Mouse (Mus musculus): Measurements from ENCODE around the gene Dnajb14. TPM values are rescaled to one million over a fixed set of nuclear protein-coding genes. Genes with fewer than 3 reads are reported as not detected.
A peak's percentile ranks its signal among the peaks of the same experiment; 100 is the strongest.

The Dnajb14 gene
- polyA plus RNA-seq, 1 experiment: 55.8 TPM

DNA sequence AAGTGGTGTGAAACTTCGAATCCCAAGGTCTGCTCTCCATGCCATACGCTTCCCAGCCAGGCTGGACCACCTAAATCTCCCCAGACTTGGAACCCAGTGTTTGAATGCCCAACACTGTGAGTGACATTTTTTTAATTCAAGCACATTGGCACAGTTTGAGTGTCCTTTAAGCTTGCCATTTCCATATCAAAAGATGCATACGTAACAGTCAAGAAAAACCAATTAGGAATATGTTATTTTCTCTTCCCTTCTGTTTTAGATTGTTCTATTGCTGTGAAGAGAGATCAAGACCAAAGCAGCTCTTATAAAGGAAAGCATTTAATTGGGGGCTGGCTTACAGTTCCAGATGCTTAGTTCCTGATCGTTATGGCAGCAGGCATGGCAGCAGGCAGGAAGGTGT lies 6.0 kb upstream of the Dnajb14 start:
- Histone ChIP-seq H3K4me1 (ENCODE audit: control insufficient read depth, insufficient read depth, low read length) (no peaks in the 10 kb centered on the region), H3K27ac (ENCODE audit: insufficient read depth, low read depth, low read length) (no peak overlapping the region), H3K4me3 (ENCODE audit: insufficient read depth, low read length) (no peak overlapping the region)
- no peak for TF ChIP-seq POLR2A (IDR thresholded peaks at IDR 0.05; ENCODE audit: borderline replicate concordance, low read depth, low read length)
- no peak for TF ChIP-seq CTCF (IDR thresholded peaks at IDR 0.05; ENCODE audit: low read depth, low read length)

GRCm38 (mm10) chr3:137862600-137862999 lies 4.9 kb upstream of the Dnajb14 start:
- no peak overlapping the region for H3K27ac ChIP-seq (ENCODE audit: insufficient read depth, low read depth, low read length)
- H3K4me3 ChIP-seq (ENCODE audit: insufficient read depth, low read length): no peak overlapping the region
- no peaks in the 10 kb centered on the region for H3K4me1 ChIP-seq (ENCODE audit: control insufficient read depth, insufficient read depth, low read length)
- TF ChIP-seq POLR2A (IDR thresholded peaks at IDR 0.05; ENCODE audit: borderline replicate concordance, low read depth, low read length): no peak
- TF ChIP-seq CTCF (IDR thresholded peaks at IDR 0.05; ENCODE audit: low read depth, low read length): no peak

DNA sequence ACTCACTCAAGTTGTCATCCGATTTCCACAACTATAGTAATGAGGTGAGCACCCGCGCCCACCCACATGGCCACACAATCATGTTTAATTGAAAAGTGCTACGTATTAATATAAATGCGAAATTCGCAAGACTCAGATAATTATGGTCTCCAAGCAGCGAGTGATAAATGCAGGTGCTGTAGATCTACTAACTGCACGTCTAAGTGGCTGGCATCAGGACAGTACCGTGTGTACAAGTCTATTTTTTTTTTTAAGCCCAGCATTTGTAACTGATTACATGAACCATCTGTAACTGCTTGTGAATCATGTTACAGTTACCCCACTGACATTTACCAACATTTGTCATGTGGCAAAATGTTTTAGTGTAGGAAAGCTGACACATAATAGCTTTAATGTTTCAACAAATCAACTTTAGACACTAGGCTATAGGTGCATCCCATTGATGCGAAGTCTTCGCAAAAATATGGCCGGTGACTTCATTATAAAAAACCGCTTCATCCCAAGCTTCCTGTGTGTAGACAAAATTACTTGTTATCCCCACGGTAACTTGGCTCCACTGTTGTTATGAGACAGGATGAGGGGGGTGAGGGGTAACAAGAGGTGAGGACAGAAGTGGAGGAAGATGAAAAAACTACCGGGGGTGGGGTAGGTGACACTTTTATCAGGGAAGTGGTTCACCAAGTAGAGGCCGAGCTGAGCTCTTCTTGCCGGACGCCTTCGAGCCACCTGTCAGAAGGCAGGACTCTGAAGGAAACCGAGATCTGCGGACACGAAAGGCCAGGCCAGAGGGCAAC lies 3.9 kb upstream of the Dnajb14 start:
- Histone ChIP-seq H3K27ac (ENCODE audit: insufficient read depth, low read depth, low read length) (peak overlapping the region; percentile 92), H3K4me3 (ENCODE audit: insufficient read depth, low read length) (peak overlapping the region; percentile 80), H3K4me1 (ENCODE audit: control insufficient read depth, insufficient read depth, low read length) (no peaks in the 10 kb centered on the region)
- TF ChIP-seq POLR2A (IDR thresholded peaks at IDR 0.05; ENCODE audit: borderline replicate concordance, low read depth, low read length) (no peak), CTCF (IDR thresholded peaks at IDR 0.05; ENCODE audit: low read depth, low read length) (no peak)

- Histone ChIP-seq H3K4me3 (ENCODE audit: insufficient read depth, low read length) (peak within 1 kb of the TSS; percentile 90), H3K4me1 (ENCODE audit: control insufficient read depth, insufficient read depth, low read length) (peaks cover 2% of the 10 kb centered on the region; the same call in 1 of the 2 replicates), H3K27ac (ENCODE audit: insufficient read depth, low read depth, low read length) (peak within 1 kb of the TSS; percentile 92)
- TF ChIP-seq CTCF (IDR thresholded peaks at IDR 0.05; ENCODE audit: low read depth, low read length) (no peak), POLR2A (IDR thresholded peaks at IDR 0.05; ENCODE audit: borderline replicate concordance, low read depth, low read length) (peak; percentile 76; the same call in 1 of the 2 replicates)
These were observed 3.1 kb upstream of the Dnajb14 start, which contains the start of gene H2afz for GRCm38 (mm10) chr3:137864124-137864987. Gene H2afz (plus strand): TSS chr3:137864487.

GRCm38 (mm10) chr3:137864988-137865982 lies 2.2 kb upstream of the Dnajb14 start:
- peaks cover 9% of the 10 kb centered on the region for H3K4me1 ChIP-seq (ENCODE audit: control insufficient read depth, insufficient read depth, low read length)
- TF ChIP-seq CTCF (IDR thresholded peaks at IDR 0.05; ENCODE audit: low read depth, low read length): peak; percentile 49
- no peak for TF ChIP-seq POLR2A (IDR thresholded peaks at IDR 0.05; ENCODE audit: borderline replicate concordance, low read depth, low read length)
- peak overlapping the region; percentile 74 for H3K27ac ChIP-seq (ENCODE audit: insufficient read depth, low read depth, low read length)
- peak overlapping the region; percentile 90 for H3K4me3 ChIP-seq (ENCODE audit: insufficient read depth, low read length)

DNA sequence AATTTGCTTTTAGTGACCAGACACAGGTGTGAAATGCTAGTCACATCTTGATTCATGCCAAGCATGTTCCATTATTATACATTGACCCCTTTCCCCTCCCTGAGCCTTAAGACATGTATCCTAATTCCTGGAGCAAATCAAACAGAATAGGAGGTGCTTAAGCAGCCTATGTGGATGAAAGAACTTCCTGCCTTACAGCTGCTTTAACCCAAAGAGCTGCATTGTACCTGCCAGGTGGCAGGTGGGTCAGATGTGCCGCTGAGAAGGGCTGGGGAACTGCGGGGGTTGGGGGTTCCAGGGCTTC lies 390 bp upstream of the Dnajb14 start:
- Histone ChIP-seq H3K27ac (ENCODE audit: insufficient read depth, low read depth, low read length) (peak overlapping the region; percentile 96), H3K4me1 (ENCODE audit: control insufficient read depth, insufficient read depth, low read length) (peaks cover 22% of the 10 kb centered on the region), H3K4me3 (ENCODE audit: insufficient read depth, low read length) (peak overlapping the region; percentile 90)
- no peak for TF ChIP-seq POLR2A (IDR thresholded peaks at IDR 0.05; ENCODE audit: borderline replicate concordance, low read depth, low read length)

DNA sequence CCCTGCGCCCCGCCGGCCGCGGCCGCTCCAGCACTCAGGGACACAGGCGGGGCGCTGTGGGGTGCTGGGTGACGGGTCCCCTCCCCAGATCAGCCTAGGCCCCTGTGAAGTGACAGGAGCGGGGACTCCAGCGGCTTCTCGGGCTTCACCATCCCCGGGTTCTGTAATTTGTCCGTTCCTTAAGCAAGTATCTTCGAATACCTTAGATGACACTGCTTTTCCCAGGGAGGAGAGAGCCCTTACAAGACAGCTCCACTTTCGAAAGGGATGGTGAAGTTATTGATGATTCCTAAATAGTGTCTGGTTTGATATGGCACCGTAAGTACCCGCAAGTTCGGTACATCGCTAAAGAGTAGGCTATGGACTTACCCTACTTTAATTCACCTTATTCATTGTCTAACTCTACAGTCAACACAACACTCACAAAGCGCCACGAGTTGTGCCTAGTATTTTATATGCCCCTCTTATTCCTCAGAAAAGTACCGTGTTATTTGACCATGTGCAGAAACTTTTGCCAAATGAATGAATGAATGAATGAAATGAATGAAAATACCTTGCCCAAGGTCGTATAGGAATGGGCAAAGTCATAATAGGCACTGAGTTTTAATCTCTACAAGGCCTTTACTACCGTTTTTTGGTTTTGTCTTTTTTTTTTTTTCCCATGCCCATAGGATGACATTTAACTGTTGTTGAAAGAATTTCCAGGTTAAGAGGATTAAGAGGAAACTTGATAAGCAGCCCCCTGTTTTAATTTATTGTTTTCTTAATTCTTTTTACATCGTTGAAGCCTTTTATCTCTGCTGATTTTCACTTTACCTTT lies 829 bp downstream of the Dnajb14 start:
- Histone ChIP-seq H3K4me3 (ENCODE audit: insufficient read depth, low read length) (peak overlapping the region; percentile 90), H3K27ac (ENCODE audit: insufficient read depth, low read depth, low read length) (peak overlapping the region; percentile 96), H3K4me1 (ENCODE audit: control insufficient read depth, insufficient read depth, low read length) (peaks cover 23% of the 10 kb centered on the region)
- TF ChIP-seq CTCF (IDR thresholded peaks at IDR 0.05; ENCODE audit: low read depth, low read length): no peak
- no peak for TF ChIP-seq POLR2A (IDR thresholded peaks at IDR 0.05; ENCODE audit: borderline replicate concordance, low read depth, low read length)

- Histone ChIP-seq H3K4me1 (ENCODE audit: control insufficient read depth, insufficient read depth, low read length) (peaks cover 23% of the 10 kb centered on the region), H3K27ac (ENCODE audit: insufficient read depth, low read depth, low read length) (peak overlapping the region; percentile 94), H3K4me3 (ENCODE audit: insufficient read depth, low read length) (peak overlapping the region; percentile 38)
- TF ChIP-seq POLR2A (IDR thresholded peaks at IDR 0.05; ENCODE audit: borderline replicate concordance, low read depth, low read length): no peak
- no peak for TF ChIP-seq CTCF (IDR thresholded peaks at IDR 0.05; ENCODE audit: low read depth, low read length)
These were observed 1.9 kb downstream of the Dnajb14 start for GRCm38 (mm10) chr3:137869395-137869794.

Measured in bone marrow macrophage, adult 2 months (primary cell).